In genomic region chr10:58843100-58843499, GRCm38 (mm10) we compare ENCODE assay signal across 26 mouse cellular contexts. TPM values are rescaled to one million over a fixed set of nuclear protein-coding genes. Genes with fewer than 3 reads are reported as not detected.
A peak's percentile ranks its signal among the peaks of the same experiment; 100 is the strongest.
DNase-seq lines count a peak whose midpoint lies in the region; ATAC-seq and TF ChIP-seq lines count a peak whose summit lies in the region.
"Had no signal": no experiment of that assay in that cellular context is flagged by ENCODE, and none has a peak within 500 bp of the region (broad histone marks: within the 10 kb centered on the region; RNA-seq: fewer than 3 reads in every experiment).

No protein-coding gene starts in this region.

- TF ChIP-seq CTCF in lung, adult 2 months (IDR thresholded peaks at IDR 0.05; ENCODE audit: insufficient read depth, low read length), result peak; percentile 9; the same call in 1 of the 2 replicates
- TF ChIP-seq CTCF in embryonic fibroblast, embryonic 13.5 days (IDR thresholded peaks at IDR 0.05; ENCODE audit: borderline replicate concordance, insufficient read depth, low read length), result no peak

- ATAC-seq in erythroid progenitor cell, adult 5-6 weeks (replicated peaks; ENCODE audit: low FRiP score, poor library complexity, severe bottlenecking), result no peak
- ATAC-seq: activated CD4-positive, CD25-positive, alpha-beta regulatory T cell, adult 4 months; CD4-positive, CD25-positive, alpha-beta regulatory T cell, adult 4 months; forebrain, embryonic 13.5 days; forebrain, embryonic 15.5 days; forebrain, postnatal 0 days; Patski had no signal

- no peak for TF ChIP-seq POLR2A in lung, adult 2 months (IDR thresholded peaks at IDR 0.05; ENCODE audit: borderline replicate concordance, extremely low read depth, low read depth, low read length)
- TF ChIP-seq POLR2A in embryonic fibroblast, embryonic 13.5 days (IDR thresholded peaks at IDR 0.05; ENCODE audit: low read depth, low read length), result no peak

- WGBS in lung, adult 2 months, result 55% methylated on average over 8 of the region's 8 CpGs

- H3K4me3 ChIP-seq in lung, adult 2 months (replicated peaks; ENCODE audit: extremely low read depth, low read depth, low read length), result no peak overlapping the region
- H3K4me3 ChIP-seq in embryonic fibroblast, embryonic 13.5 days (ENCODE audit: insufficient read depth, low read length), result no peak overlapping the region
- H3K4me3 ChIP-seq: embryonic facial prominence, embryonic 10.5 days; embryonic facial prominence, embryonic 12.5 days; erythroblast, embryonic 14.5 days; forebrain, embryonic 13.5 days; forebrain, embryonic 15.5 days had no signal

- H3K4me1 ChIP-seq in lung, adult 2 months (ENCODE audit: control insufficient read depth, insufficient read depth, low read length), result no peaks in the 10 kb centered on the region
- no peaks in the 10 kb centered on the region for H3K4me1 ChIP-seq in embryonic fibroblast, embryonic 13.5 days (ENCODE audit: control insufficient read depth, insufficient read depth, low read length)
- H3K4me1 ChIP-seq: embryonic facial prominence, embryonic 12.5 days had no signal

- H3K27ac ChIP-seq in embryonic fibroblast, embryonic 13.5 days (ENCODE audit: insufficient read depth, low read length), result peak overlapping the region; percentile 8; the same call in 1 of the 2 replicates
- H3K27ac ChIP-seq: embryonic facial prominence, embryonic 10.5 days; embryonic facial prominence, embryonic 12.5 days; forebrain, embryonic 13.5 days; forebrain, embryonic 15.5 days had no signal

- no peak for DNase-seq in lung, adult 2 months
- no peak for DNase-seq in lung, postnatal 10 days
- peak; percentile 23 for DNase-seq in 3T3-L1 (ENCODE audit: low read depth, low spot score)
- peak; percentile 9 for DNase-seq in lung, postnatal 25 days (ENCODE audit: low spot score)
- no peak for DNase-seq in kidney, postnatal 25 days
- DNase-seq in cerebellum, postnatal 14 days, result no peak
- DNase-seq: adrenal gland, adult 8-10 months; adrenal gland, postnatal 14 days; adrenal gland, postnatal 36 days; B cell, adult 2 months; cerebellum, adult 18-20 months; cerebellum, adult 8-10 months; cerebellum, adult 9-11 months; cerebellum, postnatal 25 days; forebrain, postnatal 0 days had no signal

RNA-seq across cellular contexts. Expression of gene Sh3rf3, which starts 29.9 kb away (rescaled TPM):
- 10.1 and 13.5 TPM in 2 replicates for polyA plus RNA-seq in lung, adult 2 months (2012; rRNA removed)
- polyA plus RNA-seq in embryonic fibroblast, embryonic 13.5 days (2011; ENCODE audit: insufficient read length, low read depth, missing spikeins), result 8.0 and 9.6 TPM in 2 replicates
- total RNA-seq in erythroid progenitor cell, adult 5-6 weeks (2015; ENCODE audit: low replicate concordance), result not detected in 2 replicates
- total RNA-seq in erythroid progenitor cell, adult 5-6 weeks (2017; ENCODE audit: low replicate concordance), result not detected in 2 replicates
- polyA plus RNA-seq: activated CD4-positive, CD25-positive, alpha-beta regulatory T cell, adult 4 months; CD4-positive, CD25-positive, alpha-beta regulatory T cell, adult 4 months; erythroblast, embryonic 14.5 days; G1E had no signal

Comparison
In these comparisons a context has a peak if more than half of its experiments do, and no peak if none do; other contexts are left out.
1. DNase-seq: peak in 3T3-L1 (single experiment) and lung, postnatal 25 days (single experiment); none in lung, adult 2 months (single experiment), lung, postnatal 10 days (single experiment), kidney, postnatal 25 days (0 of 2) and cerebellum, postnatal 14 days (0 of 2).